Mouse (Mus musculus) cerebellum, adult 11-12 months (tissue): ENCODE measurements at regions not wholly inside any gene's neighbourhood (a gene's known extent, or its start where the extent isn't known, plus 50 kb on each side); places are given as distances from the start of the nearest gene placed in this dataset.

Source experiments
- DNase-seq: peaks from one replicate; pipeline ENCODE4 v3.0.0; 2022

DNA sequence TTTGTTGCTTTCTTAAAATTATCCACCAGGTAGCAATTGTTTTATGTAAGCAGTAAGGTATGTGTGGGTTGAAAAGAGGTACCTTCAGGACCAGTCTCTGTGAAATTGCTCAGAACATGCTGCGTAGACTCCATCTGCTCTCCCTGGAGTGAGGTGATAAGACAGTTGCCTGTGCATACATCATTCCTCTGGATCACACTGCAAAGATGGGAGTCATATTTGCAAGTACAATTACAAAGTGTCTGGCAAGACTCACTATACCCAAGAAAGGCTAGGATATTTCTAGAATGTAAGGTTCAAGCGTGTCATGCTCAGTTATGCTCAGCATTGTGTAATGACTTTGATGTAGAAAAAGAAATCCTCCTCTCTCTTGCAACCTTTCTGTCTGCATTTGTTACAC is 1283.5 kb upstream of the Slc10a2 start:
- DNase-seq: no peak

DNA sequence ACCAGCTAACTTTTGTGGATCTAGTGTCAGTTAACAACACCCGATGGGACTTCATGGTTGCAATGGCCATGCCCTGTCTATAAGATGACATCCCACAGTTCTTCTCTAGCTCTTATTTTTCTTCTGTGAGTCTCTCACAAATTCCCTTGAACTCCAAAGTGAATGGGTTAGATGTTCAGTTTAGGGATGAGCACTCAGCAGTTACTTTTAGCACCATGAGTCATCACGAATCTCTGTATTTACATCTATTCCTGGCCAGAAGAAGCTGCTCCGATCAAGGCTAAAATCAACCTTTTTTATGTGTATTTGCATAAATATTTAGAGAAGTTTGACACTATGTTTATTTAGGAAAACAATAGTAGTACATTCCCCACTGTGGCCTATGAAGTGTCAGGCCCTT is 1269.6 kb upstream of the Slc10a2 start:
- DNase-seq: no peak

DNA sequence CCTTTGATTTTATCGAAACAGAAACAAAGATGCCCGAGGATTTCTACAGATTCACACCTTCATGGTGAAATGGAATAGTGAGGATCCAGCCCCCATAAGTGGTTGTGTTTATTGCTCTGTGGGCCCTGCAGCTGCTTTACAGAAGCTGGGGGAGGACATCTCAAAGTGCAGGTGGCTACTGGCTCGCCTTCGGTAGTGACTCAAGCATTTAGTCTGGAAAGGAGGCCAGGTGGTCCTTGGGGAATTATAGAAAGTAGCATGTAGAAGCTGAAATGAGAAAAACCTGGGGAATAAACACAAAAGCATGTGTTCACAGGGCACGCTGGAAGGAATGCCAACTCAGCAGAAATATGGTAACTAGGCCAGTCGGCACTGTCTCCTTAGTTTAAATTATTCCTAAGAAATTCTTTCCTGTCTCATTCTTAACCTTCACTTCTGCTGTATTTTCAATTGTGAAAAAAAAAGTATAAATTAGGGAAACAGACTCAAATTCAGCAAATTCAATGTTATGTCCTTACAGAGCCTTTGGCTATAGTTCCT is 1256.3 kb upstream of the Slc10a2 start:
- no peak for DNase-seq

DNA sequence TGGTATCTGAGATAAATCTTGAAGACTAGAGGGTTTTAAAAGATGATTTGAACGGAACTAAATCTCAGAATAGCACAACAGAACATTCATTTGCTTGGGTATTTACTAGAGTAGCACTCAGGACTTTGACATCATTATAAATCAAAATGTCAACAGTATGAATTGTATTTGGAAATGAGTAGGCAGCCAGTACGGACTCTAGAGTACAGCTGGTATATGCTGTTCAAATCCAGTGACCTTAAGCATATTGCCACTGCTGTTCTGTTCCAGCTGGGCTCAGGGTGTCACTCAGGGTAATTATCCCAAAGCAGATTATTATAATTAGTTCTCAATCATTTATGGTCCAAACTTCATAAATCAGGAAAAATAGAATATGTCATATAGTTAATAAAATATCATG is 1252.7 kb upstream of the Slc10a2 start:
- no peak for DNase-seq

DNA sequence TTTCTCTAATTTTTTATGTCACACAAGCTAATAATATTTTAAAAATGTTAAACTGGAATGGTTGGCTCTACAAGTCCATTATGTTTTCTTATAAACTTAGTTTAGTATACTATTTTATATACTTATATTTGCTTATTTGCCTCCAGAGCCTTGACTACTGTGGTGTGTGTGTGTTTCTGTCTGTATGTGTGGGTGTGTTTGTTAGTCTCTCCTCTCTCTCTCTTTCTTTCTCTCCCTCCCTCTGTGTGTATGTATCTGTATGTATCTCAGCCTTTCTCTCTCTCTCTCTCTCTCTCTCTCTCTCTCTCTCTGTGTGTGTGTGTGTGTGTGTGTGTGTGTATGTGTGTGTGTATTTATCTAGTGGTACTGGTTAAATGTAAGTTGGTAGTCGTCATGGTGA is 1245.3 kb upstream of the Slc10a2 start:
- DNase-seq: no peak

DNA sequence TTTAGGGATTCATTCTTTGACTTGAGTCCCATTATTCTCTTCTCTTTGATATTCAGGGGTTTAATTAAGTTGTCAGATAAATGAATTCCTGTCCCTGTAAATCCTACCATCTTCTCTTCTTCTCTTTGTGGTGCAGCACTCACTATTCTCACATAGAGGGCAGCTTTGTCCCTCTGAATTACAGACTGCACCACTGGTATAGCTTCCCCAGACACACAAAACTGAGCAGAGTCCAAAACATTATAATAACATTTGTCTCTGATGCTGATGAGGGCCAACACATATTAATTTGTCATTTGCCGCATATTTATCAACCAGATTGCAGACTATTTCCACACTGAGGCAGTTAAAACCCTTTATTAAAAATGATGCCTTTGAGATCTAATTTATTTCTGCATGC is 1244.9 kb upstream of the Slc10a2 start:
- DNase-seq: no peak

DNA sequence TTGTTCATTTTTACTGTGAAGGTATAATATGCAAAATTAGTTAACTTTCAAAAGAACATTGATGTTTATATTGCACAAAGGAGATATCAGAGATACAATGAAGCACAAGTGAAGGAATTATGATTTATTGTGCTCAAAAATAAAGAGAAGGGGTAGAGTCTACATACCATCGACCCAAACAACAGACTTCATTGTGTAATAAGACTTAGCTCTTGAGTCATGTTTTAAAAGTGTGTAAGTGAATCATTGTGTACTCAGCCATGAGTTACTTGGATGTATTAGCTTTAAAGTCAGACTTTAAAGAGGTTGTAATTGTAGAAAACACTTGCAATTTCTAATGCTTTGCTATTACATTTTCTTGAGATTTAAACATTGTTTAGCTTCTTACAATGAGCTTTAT is 1240.6 kb upstream of the Slc10a2 start:
- no peak for DNase-seq

DNA sequence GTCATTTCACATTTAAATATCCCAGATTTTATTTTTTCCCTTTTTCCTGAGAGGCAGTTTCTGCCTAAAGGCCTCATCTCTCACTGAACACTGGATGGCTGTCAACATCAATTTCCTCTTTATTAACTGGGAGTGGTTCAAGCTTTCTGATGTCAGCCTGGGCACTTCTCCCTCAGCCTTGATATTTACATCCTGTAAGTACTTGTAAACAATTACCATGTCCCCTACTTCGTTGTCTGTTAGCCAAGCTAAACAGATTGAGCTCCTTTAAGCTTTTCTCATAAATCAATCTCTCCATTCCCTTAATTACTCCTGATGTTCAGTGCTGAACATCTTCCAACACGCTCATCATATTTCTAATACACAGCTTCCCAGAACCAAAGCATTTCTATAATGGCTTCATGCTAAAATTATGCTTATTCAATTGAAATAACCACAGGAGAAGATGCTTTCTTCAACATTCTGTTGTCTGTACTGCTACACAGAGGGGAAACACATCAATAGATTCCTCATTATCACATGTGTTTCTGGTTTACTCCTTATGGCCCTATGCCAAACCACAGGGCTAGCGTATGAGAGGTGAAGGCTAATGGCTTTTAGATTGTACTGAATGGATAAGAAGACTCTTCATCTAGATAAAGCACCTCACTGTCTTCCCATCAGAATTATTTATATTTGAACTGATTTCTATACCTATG is 1235.2 kb upstream of the Slc10a2 start:
- no peak for DNase-seq

DNA sequence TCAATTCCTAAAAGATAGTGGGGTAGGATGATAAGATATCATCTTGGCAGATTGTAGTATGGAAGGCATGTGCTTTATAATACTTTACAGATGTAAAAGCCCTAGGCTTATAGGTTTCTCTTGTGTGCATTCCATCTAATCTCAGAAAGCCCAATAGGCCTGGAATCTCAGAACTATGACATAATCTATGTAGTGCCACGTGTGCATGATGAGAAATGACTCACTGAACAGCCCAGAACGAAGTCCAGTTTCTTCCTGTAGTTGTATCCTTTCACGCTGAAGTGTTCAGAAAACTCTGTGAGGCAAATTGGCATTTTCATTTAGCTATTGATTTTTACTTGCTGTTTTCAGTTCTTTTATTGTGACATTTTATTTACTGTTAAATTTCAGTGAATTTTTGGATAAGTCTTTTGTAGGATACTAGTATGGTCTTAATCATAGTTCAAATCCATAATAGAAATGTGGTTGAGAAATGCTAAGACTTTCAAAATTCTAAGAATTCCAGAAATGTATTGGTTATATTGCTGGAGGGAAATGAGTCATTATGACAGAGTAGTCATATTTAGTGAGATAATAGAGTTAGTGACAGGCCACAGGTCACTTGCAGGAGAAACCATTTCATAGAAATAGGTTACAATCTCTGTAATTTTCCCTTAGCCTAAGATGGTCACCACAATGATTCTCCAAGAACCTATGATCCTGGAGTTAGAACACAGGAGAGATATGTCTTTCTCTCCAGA is 1229.3 kb upstream of the Slc10a2 start:
- no peak for DNase-seq

DNA sequence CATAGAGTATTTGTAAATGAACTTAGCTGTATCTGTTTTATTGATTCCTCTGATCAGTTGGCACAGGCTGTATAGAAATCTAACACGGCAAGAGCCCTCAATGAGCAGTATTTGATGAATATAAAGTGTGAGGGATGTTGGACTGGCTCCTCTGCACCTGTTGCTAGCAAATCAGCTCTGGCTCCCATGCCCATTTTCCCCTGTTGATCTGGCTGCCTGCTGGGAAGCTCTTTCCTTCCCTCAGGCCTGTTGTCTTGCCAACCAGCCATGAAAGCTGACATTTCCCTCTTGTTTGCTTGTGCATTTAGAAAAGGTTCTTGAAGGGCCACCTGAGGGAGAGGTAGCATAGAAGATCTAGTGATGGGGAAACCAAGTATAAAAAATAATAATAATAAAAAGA is 1216.2 kb upstream of the Slc10a2 start:
- DNase-seq: no peak

DNA sequence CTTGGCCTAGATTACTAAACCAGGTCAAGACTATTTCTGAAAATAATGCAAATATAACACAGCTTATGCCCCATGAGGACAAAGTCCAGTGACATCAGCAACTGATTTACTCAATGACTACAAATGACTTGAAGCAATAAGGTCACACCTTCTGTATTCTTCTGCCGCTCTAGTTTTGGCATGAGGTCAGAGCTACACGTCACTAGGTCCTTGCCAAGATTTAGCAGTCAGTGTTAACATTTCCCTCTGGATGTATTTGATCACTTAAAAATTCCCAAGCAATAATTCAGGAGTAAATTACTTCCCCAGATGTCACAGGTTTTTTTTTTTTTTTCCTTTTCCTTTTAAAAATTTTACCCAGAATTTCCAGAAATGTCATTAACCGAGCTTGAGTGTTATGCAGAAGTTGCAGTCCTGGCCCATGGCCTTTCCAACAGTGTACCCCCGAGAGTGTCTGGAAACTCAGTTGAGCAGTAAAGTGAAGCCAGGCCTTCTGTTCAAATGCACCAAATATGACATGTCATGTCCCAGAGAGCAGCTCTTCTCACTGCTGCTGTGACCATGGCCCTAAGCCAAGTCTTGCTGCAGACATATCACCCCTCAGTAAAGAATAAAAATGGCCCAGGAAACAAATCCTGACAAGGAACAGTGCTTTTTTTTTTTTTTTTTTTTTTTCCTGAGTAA is 1210.2 kb upstream of the Slc10a2 start:
- DNase-seq: no peak

DNA sequence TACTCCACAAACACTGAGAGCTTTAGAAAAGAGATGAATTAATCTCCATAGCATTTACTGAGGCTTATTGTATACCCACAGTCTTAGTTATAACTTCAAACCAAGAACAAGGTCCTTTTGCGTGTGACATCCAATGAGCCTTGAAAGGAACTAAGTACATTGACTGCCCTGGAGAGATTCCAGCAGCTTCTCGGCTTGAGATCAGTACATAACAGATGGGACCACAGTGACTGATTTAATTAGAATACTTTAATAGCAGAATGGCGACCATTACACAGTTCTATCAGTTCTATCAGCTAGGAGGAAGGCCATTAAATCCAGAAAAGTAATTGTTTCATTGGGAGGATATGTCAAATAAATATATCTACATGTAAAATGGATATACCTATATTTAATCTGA is 1183.7 kb upstream of the Slc10a2 start:
- peak; percentile 4 for DNase-seq

DNA sequence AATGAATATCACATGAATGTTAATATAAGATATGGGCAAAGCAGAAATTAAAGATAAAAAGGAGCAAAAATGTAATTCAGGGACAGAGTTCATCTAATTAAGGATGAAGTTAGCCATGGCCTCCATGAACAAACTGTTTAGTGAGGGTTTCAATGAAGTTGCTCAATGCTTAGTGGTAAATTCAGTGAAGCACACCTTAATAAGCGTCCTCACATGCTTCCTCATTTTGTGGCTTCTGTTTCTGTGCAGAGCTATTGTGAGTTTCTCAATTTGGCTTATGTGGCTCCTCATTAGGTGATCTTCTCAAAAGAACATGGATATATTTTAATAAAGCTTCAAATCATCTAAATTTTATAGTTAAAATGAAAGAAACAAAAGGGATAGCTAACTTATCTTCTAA is 1174.8 kb upstream of the Slc10a2 start:
- no peak for DNase-seq
